Mouse (Mus musculus) Muller cell, postnatal 12 days (primary cell): ENCODE measurements around the gene Lzts2.

Source experiments
- DNase-seq: peaks from one replicate; pipeline ENCODE4 v3.0.0-alpha.2; 2015; ENCODE audit errors: inconsistent ontology term

Gene Lzts2

DNA sequence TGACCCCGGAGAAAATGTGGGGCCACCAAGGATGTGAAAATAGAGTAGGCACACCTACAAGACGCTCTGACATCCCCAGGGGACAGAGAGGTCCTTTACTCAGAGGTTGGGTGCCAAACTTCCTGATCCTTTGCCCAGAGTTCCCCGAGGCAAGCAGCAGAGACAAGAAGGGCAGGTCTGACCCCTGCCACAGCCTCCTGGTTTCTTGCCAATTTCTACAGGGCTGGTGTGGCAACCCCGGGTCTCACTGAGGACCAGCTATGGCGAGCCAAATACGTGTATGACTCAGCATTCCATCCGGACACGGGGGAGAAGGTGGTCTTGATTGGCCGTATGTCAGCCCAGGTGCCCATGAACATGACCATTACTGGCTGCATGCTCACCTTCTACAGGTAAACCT lies 35.3 kb downstream of the Lzts2 start:
- DNase-seq: no peak

DNA sequence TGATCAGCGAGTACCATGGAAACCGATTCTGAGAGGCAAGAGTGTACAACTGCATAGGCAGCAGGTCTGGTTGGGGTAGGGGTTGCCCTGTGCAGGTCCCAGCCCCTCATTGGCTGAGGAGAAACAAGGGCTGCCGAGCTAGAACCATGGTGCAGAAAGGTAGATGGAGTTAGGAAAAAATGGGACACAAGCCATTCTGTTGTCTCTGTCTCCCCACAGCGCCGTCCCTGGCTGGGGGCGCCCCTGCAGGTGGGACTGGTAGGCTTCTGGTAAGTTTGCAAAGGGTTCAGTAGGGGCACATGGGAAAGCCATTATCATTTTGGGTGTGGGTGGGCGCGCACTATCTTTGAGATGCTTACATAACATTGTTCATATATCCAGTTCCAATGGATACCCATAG lies 39.2 kb downstream of the Lzts2 start:
- DNase-seq: no peak

DNA sequence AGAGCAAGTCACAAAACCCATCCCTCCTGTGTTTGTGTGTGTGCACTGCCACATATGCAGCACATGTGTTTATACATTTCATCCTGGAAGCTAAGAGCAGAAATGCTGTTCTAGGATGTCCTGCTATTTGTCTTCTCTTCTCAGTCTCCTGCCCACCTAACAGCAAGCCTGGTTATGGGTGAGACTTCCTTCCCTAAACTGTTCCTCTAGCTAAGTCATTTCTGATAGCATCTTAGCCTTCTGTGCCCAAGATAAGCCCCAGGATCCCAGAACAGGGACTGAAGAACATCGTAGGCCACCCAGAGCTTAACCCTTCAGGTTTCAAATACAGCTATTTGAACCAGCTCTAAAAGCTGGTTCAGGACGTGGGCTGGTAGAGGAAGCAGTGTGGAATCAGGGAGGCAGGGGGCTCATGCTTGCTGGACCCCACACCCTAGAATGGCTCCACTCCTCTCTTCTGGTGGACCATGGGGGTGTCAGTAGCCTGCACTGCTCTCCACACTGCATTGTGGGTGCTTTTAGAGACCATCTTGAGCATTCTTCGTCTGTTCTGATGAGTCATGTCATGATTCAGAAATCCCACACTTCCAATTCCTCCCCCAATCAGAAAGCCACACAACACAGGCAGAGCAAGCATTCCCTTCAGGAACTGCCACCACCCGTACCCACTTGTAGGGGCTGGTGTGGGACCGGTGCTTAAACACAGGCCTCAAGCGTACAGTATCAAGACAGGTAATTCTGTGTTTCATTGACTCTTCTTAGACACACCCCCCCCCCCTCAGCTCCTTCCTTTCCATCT lies 40.9 kb downstream of the Lzts2 start:
- peak; percentile 71 for DNase-seq

DNA sequence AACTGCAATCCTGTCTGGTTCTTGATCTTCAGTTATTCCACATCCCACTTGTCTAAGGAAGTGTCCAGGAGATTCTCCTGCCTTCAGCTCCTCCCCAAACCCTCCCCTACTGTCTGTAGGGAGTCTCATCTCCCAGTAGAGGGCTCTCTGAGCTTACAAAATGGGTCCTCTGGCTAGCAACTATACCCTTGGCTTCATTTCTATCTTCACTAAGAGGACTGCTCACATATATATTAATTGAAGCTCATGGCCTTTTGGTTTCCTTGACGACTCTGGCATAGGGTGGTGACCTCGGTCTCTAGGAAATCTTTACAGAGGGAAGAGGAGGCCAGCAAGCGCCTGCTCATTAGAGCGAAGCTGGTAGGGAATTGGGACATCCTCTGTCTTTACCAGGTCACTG lies 42.1 kb downstream of the Lzts2 start:
- peak; percentile 67 for DNase-seq

DNA sequence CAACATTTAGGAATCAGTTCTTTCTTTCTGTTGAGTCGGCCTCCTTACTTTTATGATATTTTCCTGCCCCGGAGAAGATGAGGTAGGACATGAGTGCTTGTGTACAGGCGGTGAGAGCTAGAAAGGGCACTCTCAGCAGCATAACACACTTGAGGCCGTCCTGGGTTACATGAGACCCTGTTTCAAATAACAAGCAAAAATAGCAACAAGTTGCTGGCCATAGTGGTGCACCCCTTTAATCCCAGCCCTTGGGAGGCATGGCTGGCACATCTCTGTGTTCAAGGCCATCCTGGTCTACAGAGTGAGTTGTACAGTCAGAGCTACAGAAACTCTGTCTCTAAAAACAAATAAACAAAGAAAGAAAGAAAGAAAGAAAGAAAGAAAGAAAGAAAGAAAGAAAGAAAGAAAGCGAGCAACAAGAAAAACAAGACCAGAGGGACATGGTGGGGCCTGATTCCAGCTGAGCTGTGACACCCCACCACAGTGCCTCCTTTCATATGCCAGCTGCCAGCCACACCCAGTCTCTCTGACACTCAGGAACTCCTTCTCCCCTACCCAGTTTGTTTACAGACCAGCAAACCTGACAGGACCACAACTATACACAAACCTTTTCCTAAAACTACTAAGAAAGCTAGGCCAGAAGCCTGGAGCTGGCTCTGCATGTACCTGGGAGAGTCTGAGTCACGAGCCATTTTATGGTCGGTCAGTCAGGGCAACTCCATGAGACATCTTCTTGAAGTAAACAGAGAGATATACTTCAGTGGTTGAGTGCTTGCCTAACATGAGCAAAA lies 42.9 kb downstream of the Lzts2 start:
- no peak for DNase-seq

DNA sequence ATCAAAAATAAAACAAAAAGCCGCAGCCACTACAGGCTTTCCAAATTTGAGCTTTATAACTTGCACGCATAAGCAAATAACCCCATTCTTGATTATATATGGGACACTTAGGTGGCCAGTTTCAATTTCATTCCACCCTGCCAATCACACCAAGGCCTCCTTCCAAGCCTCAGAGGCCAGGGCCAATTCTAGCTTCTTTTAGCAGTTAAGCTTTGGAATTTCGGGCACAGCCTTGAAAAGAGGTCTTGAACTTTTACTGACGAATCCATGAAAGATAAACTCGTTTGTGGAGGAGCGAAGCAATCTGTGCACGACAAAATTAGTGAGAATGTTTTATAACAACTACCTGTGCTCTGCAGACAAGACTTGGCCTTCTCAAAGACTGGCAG lies 43.5 kb downstream of the Lzts2 start:
- DNase-seq: no peak

DNA sequence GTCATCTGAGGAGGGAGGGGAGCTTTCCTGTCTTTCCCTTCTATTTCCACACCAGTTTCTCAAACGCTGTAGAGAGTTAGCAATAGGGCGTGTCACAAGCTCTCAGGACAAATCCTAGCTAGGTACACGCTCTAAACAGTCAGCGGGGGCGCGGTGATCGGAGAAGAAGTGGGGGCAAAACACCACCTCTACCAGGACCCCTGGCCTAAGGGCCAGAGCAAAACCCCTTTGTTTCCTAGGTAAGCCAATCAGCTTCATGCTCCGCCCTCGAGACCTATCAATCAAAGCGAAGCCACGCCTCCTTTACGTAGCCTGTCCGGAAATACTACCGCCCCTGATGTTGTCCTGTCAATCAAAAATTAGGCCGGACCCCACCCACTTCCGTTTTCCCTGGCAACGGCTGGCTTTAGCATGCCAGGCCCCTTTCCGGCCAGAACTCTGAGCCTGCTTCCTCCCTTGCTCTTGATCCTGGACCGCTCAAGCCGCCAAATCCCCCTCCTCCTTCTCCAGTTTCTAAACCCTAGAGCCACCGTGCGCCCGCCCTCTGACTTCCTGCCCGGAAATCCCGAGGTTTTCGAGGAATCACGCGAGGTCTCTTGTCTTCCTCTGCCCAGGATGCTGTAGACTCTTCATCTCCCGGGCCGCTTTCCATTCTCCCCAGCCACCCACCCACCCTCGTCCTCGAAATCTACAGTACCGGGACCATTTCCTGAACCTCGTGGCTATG lies 44.1 kb downstream of the Lzts2 start:
- peak; percentile 98 for DNase-seq

DNA sequence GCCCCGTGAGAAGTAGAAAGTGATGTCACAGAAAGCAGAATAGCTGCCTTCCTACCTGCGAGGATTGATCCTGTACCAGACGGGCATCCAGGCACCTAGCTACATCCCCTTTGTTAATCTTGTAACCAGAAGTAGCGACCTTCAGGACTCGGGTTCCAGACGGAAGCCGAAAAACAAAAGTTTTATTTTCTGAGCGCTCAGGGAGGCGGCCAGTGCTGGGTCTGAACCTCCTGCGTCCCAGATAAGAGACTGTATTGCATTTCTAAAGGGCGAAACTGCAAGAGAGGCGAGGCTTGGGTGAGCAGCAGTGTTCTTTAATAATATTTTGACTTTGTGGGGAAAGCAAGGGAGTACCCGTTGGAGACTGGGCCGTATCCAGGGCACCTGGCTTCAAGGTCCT lies 44.6 kb downstream of the Lzts2 start:
- DNase-seq: no peak

DNA sequence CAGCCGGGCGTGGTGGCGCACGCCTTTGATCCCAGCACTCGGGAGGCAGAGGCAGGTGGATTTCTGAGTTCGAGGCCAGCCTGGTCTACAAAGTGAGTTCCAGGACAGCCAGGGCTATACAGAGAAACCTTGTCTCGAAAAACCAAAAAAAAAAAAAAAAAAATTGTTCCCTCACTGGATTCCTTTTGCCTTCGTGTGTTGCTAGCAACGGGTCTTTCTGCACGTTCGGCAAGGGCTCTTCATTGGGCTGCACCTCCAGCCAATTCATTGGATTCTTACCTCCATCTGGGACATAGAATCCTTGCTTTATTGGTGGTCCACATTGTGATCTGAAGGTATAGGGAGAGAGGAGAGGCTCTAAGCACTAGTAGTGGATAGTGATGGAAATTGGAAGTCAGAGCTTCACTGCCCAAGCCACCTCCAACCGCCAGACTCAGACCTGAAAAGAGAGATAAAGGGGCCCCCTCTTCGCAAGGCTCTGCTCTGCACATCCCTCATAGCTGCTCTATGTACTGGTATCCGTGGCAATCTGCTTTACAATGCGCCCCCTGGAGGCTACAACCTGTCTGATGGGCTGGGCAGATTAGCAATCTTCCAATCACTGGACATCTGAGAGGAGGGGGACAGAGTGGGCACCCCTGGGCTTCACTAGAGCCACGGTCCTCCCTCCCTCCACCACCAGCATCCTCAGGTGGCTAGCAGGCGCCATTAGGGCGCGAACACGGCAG lies 49.5 kb downstream of the Lzts2 start:
- no peak for DNase-seq

DNA sequence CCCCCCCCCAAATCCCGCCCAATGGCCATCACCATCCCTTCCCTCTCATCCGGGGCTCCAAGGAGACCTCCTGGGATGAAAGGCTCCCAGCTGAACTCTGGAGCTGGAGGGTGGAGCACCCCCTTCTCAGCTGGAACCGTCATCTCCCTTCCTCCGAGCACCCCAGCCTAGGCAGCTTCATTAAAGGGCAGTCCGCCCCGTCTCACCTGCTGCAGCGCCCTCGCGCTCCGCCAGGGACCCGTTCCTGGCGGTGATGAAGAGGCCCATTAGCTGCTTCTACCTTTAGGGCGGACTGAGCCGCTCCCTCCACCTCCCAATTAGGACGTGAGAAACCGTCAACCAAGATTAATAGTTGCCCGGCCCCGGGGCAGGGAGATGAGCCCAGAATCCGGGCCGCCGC lies 51.0 kb downstream of the Lzts2 start:
- DNase-seq: no peak

DNA sequence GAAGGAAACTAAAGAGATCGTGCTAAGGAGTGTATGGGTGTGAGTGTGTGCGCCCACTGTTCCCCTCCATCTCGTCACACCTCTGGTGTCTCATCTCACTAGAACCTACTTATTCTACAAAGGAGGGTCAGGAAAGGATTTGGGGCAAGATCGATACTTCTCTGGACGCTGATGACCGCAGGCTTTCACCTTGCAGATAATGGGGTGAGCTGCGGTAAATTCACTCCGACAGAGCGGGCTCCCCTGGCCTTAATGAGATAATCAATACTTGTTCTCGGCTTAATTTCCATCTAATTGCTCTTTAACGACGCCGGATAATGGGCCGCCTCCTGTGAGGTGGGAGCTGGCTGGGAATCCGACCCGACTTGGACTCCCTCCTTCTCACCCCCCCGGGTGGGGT lies 53.0 kb downstream of the Lzts2 start:
- no peak for DNase-seq

DNA sequence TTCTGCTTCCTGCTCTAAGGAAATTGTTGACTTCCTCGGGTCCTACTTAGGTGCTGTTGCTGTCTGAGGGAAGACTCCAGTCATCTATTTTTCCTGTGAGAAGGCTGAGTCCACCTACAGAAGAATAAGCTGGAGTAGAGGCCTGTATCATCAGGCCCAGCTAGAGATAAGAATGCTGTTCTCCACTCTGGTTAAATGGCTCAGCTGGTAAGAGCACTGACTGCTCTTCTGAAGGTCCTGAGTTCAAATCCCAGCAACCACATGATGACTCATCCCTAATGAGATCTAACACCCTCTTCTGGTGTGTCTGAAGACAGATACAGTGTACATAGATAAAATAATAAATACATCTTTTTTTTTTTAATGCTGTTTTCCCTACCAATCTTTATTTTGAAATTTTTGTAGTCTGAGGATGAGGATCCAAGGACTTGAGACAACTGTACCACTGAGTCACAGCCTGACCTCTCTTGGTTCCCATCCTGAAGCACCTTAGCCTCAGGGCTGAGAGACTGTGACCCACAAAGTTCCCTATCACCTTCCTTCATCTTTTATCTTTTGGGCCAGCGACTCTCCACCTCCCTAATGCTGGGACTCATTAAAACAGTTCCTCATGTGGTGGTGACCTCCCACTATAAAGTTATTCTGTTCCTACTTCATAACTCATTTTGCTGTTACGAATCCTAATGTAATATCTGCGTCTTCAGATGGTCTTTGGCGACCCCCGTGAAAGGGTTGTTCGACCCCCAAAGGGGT lies 53.7 kb downstream of the Lzts2 start:
- no peak for DNase-seq

DNA sequence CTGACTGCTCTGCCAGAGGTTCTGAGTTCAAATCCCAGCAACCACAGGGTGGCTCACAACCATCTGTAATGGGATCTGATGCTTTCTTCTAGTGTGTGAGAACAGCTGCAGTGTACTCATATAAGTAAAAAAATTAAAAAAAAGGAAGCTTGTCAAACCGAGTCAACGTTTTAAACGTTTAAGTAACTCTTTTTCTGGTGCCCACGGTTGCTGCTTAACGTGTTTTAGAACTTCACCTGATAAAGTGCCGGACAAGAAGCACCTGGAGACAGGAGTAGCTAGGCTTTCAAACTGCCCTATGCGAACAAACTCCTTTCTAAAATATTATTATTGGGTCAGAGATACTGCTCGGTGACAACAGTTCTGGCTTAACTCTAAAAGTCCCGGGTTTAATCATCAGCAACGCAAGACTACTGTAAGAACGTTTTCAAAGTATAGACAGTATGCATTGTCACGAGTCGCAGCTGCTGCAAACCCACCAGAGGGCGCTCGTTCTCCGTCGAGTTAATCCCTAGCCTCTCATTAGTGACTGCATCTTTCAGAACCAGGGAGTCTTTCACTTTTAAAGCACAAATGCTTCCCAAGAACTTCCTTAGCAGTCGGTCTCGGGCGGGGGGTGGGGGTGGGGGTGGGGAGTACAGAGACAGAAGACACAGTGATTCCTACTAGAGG lies 59.8 kb downstream of the Lzts2 start:
- DNase-seq: peak; percentile 73

DNA sequence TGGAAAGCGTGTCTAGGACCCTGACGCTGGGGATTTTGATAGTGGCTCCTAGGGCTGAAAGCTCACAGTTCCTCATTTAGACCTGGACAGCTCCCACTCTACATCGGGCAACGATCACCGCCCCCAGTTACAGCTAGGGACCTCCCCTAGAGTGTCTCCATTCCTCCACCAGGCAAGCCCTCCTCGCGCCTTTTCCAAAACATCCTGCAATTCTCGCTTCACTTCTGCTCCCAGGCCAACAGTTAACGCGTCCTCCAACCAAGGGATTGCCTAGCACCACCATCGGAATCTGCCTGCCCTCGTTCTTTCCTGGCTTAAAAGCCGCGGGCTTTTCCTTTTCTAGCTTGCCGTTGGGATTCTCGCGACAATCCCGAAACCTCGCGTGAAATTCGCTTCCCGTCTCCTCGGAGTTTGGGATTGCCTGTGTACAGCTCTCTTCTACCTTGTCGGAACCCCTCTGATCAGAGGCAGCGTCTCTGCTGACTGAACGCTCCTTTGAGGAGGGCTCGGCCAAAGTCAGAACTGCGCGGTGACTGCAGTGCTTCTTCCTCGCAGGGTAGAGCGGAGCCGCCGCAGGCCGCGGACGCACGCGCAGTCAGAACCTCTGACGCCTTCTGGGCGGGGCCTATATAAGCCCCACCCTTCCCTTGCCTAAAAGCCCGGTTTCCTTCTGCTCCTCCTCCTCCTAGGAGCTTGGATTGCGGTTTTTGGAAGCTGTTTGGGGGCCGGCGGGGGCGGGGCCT lies 60.5 kb downstream of the Lzts2 start, which contains the start of gene Kazald1:
Gene Kazald1 (plus strand): TSS at position 662 of the 743 bp plus-strand sequence.
- peak; percentile 96 for DNase-seq

DNA sequence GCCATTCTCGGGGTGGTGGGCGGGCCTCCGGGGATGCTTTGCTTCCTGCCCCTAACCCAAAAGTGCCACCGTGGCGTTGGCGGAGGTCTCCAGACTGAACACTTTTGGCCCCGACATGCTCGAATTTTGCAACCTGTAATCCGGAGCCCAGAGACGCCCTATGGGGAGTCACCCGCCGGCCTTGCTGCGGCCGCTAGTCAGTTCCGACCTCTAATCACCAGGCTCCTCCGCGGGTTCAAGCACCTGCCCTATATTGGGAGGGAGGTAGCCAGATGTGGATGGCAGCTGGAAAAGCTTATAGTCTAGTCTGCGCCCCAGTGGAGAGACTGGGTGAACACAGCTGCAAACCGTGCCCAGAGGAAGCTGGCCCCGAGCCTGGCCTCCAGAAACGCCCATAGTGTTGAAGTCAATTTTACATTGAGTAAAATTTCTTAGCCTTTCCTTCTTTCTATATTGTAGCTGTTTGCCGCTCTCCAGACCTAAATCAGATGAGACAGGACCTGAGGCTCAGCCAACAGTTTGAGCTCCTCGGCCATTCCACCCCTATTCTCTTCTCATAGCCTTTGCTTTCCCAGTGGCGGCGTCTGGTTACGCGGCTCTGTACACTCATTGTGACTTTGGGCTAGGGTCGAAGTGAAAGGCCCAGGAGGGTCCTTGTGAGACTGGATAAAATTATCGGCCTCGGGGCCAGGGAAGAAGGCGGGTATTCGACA lies 61.3 kb downstream of the Lzts2 start:
- no peak for DNase-seq

DNA sequence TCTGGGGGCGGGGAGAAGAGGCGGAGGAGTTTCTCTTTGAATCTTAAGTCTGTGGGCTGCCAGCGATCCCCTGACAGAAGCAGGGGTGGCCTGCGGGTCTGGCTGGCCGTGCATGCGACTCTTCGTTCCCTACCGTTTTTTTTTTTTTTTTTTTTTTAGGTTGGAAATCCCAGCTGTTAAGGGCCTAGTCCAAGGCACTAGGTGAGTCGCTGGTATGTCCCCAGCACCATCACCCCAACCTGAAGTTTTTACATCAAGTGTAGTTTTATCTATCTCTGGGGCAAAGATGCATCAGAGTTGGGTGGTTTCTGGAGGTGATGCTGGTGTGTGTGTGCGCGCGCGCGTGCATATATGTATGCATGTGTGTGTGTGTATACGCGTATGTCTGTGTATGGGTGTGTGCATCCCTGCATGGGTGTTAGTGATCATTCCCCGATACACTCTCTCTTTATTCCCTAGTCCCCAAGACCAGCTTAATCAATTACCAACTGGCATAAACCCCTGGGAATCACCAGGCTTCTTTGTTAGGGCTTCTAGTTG lies 61.9 kb downstream of the Lzts2 start:
- DNase-seq: no peak
